Mouse (Mus musculus) heart, postnatal 25 days (tissue): ENCODE data around the gene Gm49630. TPM values are rescaled to one million over a fixed set of nuclear protein-coding genes. Genes with fewer than 3 reads are reported as not detected.

Source experiments
- total RNA-seq, 2 experiments: library from RNA; stranded (reverse); gene quantifications; 2 replicates each; pipeline ENCODE4 v1.2.3; 2021

Gene Gm49630
- total RNA-seq, 2 experiments from 2014 or later, result not detected

Other genes with a start within 250 kb of the Gm49630 start
- 10 to 100 TPM; 23.2 to 23.7 TPM for gene Rps6ka2, start 201.9 kb downstream of the Gm49630 start, total RNA-seq
- gene Tcp10a, start 47.3 kb downstream of the Gm49630 start, total RNA-seq, result not detected
- not detected for gene Ttll2, start 19.3 kb downstream of the Gm49630 start, total RNA-seq
- not detected for gene Unc93a2, start 13.5 kb upstream of the Gm49630 start, total RNA-seq